Mouse (Mus musculus) ES-CJ7 (cell line): ENCODE measurements around the gene Ankrd33b.

Source experiments
- DNase-seq: peaks from one replicate; pipeline ENCODE4 v3.0.0; 2011; ENCODE audit warnings: low read depth, low spot score

Ankrd33b gene

DNA sequence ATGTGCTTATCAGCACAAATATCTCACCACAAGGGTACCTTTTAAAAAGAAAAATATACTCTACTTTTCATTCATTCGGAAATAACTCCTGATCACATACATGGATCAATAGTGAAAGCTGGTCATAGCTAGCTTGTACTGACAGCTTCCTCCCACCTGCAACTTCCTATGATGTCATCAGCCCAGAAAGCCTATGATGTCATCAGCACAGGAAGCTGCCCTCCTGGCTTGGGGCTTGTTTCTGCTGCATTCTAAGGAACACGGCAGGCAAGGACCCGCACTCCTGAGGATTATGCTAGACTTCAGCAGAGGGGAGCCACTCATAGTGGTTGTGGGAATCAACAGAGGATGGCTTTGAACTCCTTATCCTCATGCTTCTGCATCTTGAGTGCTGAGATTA is 63.2 kb downstream of the Ankrd33b start:
- no peak for DNase-seq

DNA sequence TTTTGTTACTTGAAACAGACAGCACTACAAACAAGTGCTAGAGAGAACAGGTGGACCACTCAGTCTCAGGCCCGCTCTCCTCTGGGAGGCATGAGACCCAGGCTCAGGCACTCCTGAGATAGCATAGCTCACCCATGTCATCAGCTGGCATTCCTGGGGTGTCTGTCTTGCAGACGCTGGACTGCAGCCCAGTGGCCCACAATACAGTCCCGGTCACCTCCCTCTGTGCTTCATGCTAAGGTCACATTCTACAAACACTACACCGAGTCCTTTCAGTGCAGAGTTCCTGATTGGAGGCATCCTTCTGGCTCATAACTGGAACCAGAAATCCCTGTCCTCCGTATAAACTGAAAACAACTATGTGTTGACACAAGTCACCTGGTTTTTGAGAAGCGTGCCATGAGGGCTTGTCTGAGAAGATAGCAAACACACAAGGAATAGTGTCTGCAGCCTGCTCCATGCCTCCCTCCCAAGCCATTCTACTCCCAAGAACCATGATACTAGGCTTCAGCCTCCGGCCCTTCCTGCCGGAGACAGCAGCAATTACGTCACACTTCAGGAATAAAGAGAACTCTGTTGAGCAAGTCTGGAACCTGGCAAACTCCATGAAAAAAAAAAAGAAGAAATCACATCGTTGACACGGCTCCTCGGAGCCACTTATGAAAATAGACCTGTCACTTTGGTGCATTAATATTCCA is 65.1 kb downstream of the Ankrd33b start:
- no peak for DNase-seq

DNA sequence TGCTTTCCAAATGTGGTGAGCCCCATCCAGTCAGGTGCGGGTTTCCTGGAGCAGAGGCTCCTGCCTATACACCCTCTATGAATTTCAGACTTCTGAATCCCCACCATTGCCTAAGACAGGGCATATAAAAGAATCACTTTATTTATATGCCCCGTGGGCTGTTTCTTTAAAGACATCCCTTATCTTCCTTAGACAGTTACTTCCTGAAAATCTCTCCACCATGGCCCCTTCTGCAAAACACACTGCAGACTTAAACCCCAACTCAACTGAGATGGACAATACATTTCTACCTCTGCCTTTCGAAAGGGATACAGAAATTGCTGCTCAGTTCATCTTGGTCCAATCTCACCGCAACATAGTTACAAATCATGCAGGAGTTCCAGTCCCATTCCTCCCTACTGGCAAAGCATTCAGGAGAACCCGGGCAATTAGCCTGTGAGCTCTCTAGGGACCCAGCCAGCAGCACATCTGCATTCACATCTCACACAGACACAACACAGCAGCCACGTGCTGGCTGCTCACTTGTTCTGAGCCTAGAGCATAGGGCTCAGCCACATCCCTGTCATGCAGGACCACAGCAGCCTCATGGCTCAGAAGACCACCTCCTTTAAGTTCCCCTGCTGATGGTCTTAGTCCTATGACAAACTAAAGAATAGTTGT is 68.1 kb downstream of the Ankrd33b start:
- no peak for DNase-seq

DNA sequence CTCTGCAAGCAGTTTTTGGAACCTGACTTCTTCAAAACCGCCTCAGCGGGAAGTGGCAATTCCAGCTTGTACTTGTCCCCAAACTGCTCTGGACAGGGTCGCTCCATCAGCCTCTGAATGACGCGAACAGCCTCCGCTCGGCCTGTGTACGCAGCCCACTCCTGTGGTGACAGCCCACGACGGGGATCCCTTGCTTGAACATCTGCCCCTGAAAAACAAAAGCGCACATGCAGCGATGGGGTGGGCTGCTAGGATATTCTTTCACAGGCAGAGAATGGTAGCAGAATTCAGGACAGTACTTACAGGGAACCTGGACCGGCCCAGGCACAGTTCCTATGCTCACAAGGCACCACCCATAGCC is 69.8 kb downstream of the Ankrd33b start:
- no peak for DNase-seq

DNA sequence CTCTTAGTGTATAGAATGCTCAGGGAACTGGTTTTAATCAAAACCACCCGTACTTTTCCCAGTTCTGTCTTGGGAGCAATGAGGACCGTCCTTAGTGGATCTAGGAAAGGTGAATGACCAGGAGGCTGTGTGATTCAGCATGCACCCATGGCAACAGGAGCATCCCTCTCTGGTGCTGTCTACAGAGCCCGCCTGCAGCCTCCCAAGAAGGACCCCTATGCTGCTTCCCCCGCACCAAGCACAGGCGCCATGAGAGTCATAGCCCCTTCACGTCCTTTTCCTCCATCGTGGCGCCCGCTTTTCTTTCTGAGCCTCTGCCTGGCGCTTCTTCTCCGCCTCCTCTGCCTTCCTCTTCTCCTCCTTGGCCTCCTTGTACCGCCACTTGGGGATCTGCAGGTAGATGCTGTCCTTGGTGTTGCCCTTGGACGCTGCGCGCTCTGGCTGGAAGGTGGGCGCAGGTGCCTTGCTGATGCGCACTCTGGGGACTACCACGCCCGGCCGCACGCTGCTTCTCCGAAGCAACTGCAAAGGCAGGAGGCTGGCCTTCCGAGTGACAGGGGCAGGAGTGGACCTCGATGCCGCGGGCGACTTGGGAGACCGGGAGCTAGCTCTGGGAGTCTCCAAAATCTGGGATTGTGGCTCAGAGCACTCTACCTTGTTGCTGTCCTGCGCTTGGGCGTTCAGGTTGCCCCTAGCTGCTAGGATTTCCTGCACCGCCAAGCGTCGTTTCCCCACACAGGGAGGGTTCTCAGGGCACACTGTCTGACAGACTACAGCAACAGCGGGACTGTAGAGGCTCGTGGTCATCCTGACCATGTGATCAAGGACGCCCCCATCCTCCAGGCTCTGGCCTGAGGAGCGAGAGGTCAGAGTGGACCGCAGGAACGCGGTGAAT is 70.4 kb downstream of the Ankrd33b start:
- no peak for DNase-seq

DNA sequence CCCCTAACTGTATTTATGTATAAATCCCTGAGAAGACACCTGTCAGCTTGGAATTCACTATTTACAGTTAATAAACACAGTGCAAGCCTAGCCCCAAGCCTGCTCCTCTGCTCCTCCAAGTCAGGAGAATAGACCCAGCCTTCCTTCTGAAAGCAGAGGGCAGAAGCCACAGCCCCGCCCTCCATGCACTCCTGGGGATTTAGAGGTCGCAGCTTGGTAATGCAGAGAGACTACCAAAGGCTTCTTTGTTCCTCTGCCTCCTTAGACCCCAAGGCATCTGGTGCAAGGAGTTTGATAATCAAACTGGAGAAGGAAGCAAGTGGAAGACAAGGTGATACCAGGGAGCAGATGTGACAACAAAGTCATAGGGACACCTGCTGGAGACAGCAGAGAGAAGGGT is 73.2 kb downstream of the Ankrd33b start:
- peak; percentile 72 for DNase-seq

DNA sequence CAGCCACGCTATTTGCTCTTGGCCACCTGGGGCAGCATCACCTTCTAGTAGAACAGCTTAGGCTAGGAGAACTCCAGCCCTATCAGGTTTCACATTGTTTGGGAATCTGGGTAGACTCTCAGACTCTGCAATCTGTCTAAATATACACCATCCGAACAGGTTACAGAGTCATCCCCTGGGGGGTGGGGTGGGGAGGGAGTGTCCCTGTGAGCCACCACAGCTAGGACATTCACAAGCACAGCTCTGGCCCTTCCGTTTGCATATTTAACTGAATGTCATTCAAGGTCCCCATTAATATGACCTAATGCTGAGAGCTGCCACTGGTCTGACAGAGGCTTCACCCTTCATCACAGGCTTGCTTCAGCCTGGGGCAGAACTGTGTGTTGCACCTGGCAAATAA is 74.9 kb downstream of the Ankrd33b start:
- DNase-seq, result peak; percentile 37

DNA sequence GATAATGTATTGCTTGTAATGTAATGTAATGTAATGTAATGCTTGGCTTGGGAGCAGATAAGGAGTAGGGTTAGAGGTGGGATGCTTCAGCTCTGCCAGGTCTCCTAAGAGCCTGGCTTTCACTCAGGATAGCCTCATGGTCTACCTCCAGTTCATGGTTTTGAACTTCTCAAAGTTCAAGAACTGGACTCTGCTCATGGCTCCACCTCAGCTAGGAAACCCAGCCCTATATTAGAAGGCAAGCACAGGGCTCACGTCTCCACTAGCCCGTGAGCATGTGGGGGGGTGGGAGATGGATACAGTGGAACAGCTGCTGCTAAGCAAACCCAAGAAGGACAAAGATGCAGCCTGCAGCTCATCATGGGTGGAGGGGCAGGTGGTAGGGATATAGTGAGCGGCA is 81.8 kb downstream of the Ankrd33b start:
- DNase-seq, result no peak

DNA sequence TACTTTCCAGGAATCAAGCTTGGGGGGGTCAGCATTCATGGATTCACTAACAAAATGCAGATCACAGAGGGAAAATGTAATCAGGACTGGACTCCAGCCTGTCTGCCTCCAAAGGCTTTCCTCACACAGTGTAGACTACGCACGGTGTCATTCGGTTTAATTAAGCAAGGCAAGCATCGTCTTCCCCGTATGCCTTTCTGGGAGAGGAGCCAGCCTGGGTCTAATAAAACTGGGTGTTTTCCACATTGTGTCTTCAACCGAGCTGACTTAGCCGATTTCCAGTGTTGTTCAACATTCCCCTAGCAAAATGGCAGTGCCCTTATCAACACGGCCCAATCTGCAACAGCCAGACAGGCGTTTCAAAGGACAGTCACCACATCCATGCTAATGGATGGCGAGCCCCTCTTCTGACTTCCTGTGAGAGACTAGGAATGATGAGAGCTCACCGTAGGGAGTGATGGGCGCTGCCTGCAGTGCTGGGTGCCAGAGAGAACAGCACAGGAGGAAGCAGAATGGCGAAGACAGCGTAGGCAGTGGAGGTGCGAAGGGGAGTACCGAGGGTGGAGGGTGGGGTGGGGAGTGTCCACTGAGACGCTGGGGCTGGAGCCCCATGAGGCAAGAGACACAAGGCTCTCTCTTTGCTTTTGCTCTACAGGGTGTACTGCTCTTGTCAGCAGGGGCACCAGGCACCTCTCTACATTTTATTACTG is 82.4 kb downstream of the Ankrd33b start:
- DNase-seq, result no peak

DNA sequence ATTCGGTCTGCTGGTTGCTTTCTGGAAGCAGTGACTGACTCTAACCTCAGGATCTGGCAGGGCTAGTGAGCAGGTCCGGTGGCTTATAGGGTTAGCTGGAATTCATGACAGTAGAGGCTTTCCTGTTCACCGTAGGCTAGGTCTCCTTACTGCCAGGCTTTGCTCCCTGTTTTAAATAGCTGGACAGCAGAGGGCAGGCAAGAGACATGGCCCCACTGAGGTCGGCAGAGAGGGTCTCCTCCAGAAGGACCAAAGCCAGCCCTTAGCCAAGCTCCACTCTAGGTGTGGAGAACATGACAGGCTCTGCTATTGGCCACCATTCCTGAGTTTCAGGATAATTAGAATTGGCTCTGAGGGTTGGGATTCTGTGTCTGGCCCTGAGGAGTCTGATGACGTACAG is 83.4 kb downstream of the Ankrd33b start:
- peak; percentile 27 for DNase-seq

DNA sequence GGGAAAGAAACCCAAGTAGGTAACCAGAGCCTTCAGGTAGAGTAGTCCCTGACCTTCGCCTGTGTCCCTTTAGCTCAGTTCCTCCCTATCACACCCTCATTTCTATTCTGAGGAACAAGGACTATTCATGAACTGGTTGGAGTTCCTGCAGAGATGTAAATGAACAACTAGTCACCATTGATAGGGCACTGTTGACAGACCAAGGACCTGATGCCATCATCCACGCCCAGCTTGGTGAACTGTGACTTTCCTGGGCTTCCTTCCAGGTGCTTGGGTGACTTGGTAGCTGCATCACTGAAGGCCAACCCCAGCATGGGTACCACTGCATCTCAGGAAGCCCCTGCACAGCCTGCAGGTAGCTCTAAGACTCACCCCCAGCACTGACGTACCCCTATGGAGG is 85.2 kb downstream of the Ankrd33b start:
- no peak for DNase-seq

DNA sequence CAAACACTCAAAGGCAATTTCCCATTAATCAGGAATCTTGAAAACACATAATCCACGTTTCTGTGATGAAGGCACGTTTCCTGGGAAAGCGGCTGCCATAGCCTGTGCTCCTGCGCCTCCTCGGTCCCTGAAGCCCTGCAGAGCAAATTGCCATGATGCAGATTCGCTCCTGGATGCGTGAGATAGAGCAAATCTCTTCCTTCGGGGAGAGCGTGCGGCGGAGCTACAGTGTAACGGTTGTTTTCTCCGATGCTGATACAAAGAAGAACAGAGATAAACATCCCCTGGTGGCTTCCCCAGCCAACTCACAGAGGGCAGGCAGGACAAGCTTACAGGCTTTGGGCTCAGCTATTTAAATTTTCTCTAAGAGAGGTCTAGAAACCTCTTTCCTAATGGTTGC is 85.7 kb downstream of the Ankrd33b start:
- no peak for DNase-seq

DNA sequence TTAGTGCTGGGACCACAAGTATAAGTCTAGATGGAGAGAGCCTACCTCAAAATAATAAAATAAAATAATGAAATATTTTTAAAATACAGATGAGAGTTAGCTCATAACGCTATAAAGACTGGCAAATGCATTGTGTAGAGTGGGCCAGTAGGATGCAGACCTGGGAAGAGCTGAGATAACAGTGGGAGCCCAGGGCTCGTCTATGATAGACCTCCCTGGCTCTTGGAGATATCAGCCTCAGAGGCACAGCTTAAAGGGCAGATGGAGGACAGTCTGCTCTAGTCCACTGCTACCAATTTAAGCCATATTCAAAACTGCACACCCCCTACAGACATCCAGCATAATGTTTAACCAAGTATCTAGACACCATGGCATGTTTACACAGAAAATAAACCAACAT is 86.8 kb downstream of the Ankrd33b start:
- no peak for DNase-seq

DNA sequence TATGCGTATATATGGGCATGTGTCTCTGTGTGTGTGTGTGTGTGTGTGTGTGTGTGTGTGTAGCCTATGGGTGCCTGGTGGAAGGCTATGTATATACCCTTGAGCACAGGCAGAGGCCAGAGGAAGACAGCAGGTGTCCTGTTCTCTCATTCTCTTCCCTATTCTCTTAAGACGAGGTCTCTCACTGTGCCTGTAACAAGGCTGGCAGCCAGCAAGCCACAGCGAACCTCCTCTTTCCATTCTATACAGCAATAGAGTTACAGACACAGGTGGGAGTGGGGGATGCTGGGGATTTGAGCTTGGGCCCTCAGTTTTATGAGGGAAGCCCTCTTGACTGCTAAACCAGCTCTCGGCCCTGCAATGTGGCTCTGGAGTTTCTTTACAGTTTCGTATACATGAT is 87.5 kb downstream of the Ankrd33b start:
- DNase-seq, result no peak

DNA sequence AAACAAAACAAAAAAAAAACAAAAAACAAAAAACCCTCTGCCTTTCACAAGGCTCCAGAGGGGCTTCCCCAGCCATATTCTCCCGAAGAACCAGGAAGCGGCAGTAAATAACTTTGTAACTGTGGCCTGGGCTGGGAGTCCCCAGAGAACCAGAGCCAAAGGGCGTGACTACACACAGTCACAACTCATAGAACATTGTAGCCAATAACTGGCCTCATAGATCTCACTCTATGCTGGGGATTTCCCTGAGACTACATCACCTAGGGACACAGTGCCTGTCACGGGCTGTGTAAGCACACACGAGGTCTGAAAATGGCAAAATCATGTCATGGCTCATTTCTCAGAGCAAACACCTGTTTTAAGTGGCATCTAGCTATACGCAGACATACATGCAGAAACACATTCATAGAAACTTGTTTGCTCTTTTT is 87.9 kb downstream of the Ankrd33b start:
- DNase-seq, result no peak

DNA sequence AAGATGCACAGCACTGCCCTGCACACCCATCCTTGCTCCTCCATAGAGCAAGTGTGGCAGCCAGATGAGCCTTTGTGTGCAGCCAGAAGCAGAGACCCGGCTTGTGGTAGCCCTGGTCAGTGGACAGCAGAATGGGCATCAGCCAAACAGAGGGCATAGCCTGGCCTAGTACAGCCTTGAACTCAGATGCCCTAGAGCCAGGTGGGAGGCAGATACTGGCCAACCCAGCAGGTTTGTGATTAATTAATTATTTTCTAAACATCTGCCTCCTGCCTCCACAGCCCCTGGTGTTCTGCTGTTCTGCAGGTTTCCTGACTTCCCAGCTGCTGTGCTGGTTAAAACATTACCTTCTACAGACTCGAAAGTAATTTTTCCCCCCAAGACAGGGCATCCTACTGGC is 88.4 kb downstream of the Ankrd33b start:
- DNase-seq, result no peak

DNA sequence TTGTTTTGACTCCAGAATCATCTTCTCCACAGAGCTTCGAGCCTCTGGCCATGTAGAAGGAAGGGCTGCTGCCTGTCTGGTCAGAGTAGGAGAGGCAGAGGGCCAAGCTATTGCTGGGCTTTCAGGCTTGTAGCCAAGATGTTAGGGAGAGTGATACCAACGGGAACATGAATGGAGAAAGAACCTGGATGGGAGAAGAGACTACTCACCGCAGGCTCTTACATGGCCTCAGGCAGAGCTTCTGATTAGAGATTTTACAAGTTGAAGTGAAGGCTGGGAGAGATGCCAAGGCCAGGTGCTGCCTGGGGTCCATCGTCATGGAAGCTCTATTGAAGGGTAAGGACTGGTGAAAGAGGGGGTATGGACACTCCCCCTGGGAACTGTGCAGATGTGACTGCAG is 89.4 kb downstream of the Ankrd33b start:
- DNase-seq, result no peak

DNA sequence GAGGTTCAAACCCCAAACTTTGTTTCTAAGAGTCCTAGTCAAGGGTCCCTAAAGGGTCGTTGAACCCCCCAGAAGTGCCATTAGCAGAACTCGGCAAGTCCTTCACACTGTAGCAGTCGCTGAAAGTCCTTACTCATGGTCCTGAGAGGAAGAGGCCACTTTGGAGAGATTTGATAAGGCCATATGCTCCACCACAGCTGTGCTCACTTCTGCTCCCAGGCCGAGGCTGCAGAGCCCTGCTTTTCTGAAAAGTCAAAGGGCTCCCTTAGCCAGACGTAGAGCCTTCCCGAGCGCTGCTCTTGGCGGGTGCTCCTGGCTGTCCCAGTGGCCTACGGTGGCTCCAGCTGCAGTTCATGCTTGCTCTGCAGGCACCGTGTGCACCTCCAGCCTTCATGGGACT is 94.0 kb downstream of the Ankrd33b start:
- no peak for DNase-seq

DNA sequence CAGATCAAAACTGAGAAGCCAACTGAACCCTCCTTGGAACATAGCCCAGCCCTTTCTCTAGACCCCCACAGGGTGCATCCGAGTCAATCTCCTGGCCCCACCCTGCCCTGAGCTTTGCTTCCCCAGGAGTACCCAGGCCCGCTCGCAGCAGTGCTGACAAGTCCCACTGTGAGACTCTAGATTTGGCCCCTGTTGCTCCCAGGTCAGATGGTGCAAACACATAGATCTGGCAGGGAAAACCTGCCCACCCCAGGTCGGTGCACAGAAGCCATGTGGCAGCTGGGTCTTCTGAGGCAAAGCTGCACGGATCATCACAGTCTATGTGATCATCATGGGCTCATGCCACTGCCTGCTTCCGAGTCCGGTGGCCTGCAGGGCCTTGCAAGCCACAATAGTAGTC is 94.8 kb downstream of the Ankrd33b start:
- DNase-seq, result no peak

DNA sequence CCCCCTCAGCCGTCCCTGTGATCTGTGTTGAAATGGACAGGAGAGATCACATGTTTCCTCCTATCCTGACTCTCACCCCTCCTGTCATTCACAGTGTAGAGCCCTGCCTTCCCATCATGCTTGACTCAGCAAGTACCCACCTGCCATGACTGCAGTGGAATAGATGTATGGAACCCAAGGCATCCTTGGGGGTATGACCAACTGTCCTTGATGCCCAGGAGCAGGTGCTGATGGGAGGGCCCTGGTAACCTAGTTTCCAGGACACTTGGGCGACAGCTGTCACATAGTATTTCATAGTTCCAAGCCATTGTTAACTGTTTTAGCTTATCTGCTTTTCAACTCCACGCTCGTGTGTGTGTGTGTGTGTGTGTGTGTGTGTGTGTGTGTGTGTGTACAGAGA is 98.0 kb downstream of the Ankrd33b start:
- DNase-seq, result no peak

DNA sequence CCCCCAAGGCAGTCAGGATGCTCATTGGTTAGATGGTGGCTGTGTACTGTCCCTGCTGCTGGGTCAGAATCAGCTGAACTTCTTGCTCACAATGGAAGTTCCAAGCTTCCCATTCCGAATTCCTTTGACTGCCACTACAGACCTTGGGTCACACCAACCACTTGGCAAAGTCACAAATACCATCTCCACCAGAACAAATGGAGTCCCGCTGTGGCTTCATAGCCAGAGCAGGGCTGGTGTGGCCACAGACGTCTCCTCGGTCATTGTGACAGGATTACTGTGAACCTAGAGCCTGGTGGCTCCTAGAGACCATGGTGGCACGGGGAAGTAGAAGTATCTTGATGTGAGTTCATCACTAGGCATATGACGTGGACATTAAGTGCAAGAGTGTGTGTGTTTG is 99.4 kb downstream of the Ankrd33b start:
- DNase-seq, result no peak

DNA sequence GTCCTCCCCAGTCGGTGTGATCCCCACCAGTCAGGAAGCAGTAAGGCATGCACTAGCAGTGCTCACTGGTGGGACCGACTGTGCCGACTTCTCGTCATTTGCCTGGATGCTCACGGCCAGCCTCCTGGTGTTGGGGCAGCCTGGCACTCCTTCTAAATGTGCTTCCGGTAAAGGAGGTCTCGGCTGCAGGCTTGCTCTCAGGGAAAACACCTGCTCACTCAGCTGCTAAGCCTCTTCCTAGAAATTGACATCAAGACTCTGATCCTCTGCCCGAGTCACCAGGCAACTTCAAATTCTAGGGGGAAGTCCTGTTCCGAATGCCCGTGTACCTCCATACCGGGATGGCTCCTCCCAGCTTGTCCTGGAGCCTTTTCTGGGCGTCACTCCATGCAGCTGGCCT is 101.7 kb downstream of the Ankrd33b start:
- DNase-seq, result no peak
